Mouse (Mus musculus) midbrain, postnatal 0 days (tissue): ENCODE data around the gene Psmc5. TPM values are rescaled to one million over a fixed set of nuclear protein-coding genes. Genes with fewer than 3 reads are reported as not detected.

ENCODE experiments used
- ATAC-seq: fragments of 200-750 bp; cut with Nextera tagmentation; 2 replicates; pipeline ENCODE4 v1.8.0; 2017; ENCODE audit warnings: moderate number of reproducible peaks, mild to moderate bottlenecking, moderate TSS enrichment, moderate library complexity; ENCODE audit not compliant: low FRiP score
- DNase-seq: peaks from one replicate; pipeline ENCODE4 v3.0.0-alpha.2; 2015; ENCODE audit warnings: low spot score
- H3K27ac ChIP-seq: fragments of 300-500 bp; sonication (generic); 2 replicates; pipeline ENCODE4 v1.5.1; 2014; ENCODE audit warnings: low read depth, mild to moderate bottlenecking, low read length, mixed read lengths
- H3K27me3 ChIP-seq: fragments of 300-500 bp; sonication (generic); 2 replicates; pipeline ENCODE4 v1.6.1; 2014; ENCODE audit warnings: low read length, control low read depth, mixed read lengths; ENCODE audit not compliant: insufficient read depth
- H3K36me3 ChIP-seq: fragments of 300-500 bp; sonication (generic); 2 replicates; pipeline ENCODE4 v1.6.1; 2014; ENCODE audit warnings: low read length, control low read depth, mixed read lengths; ENCODE audit not compliant: insufficient read depth
- H3K4me1 ChIP-seq: fragments of 300-500 bp; sonication (generic); 2 replicates; pipeline ENCODE4 v1.6.1; 2014; ENCODE audit warnings: mild to moderate bottlenecking, control low read depth, antibody characterized with exemption, low read length, mixed read lengths; ENCODE audit not compliant: insufficient read depth
- H3K4me2 ChIP-seq: fragments of 300-500 bp; sonication (generic); 2 replicates; pipeline ENCODE4 v1.6.1; 2014; ENCODE audit warnings: low read depth, mild to moderate bottlenecking, low read length, mixed read lengths; ENCODE audit not compliant: poor library complexity, severe bottlenecking
- H3K4me3 ChIP-seq: fragments of 300-500 bp; sonication (generic); 2 replicates; pipeline ENCODE4 v1.5.1; 2014; ENCODE audit warnings: low read depth, mild to moderate bottlenecking, low read length, moderate library complexity
- H3K9ac ChIP-seq: fragments of 300-500 bp; sonication (generic); replicated peaks from 2 replicates; pipeline ENCODE4 v1.6.1; 2014; ENCODE audit warnings: mild to moderate bottlenecking, low read length, moderate library complexity, mixed read lengths; ENCODE audit not compliant: poor library complexity, severe bottlenecking
- H3K9me3 ChIP-seq: fragments of 300-500 bp; sonication (generic); 2 replicates; pipeline ENCODE4 v1.6.1; 2016; ENCODE audit warnings: low read length, control low read depth
- CTCF ChIP-seq: IDR thresholded peaks from 2 replicates; pipeline ENCODE4 v1.5.1; 2016; ENCODE audit warnings: antibody characterized with exemption, mild to moderate bottlenecking
- WGBS: fragments of 180-500 bp; shearing (Covaris S2); extraction: QIAGEN DNeasy Blood & Tissue Kit; methylation state at CpG from one replicate; pipeline ENCODE4 v1.1.7; 2014; 5-methylcytosine and 5-hydroxymethylcytosine counted together
- polyA plus RNA-seq: library from polyadenylated mRNA; unstranded; fragments of >200 nt; fragmentation: Nextera tagmentation; extraction: Ambion mirVana; gene quantifications from 2 replicates; pipeline ENCODE4 v1.2.1, GENCODE M21; 2015
- total RNA-seq: library from RNA; depleted of rRNA; stranded (reverse); fragments of >200 nt; gene quantifications from 2 replicates; pipeline ENCODE4 v1.2.3, GENCODE M21; 2014

The Psmc5 gene
- total and polyA plus RNA-seq, 2 experiments from 2014 or later: 76.1 to 280 TPM

- H3K27ac ChIP-seq: no peak overlapping the region
- no peaks in the 10 kb centered on the region for H3K36me3 ChIP-seq
- DNase-seq (peak; percentile 79), ATAC-seq (no peak)
- no peaks in the 10 kb centered on the region for H3K9me3 ChIP-seq
- no peak overlapping the region for H3K4me2 ChIP-seq
- H3K9ac ChIP-seq: no peak overlapping the region
- no peaks in the 10 kb centered on the region for H3K4me1 ChIP-seq
- no peak overlapping the region for H3K4me3 ChIP-seq
- no peaks in the 10 kb centered on the region for H3K27me3 ChIP-seq
- TF ChIP-seq CTCF: peak; percentile 37
- WGBS: 63% methylated on average over 8 of the region's 8 CpGs
These were observed 33.4 kb downstream of the Psmc5 start for GRCm38 (mm10) chr11:106289369-106289768.

DNA sequence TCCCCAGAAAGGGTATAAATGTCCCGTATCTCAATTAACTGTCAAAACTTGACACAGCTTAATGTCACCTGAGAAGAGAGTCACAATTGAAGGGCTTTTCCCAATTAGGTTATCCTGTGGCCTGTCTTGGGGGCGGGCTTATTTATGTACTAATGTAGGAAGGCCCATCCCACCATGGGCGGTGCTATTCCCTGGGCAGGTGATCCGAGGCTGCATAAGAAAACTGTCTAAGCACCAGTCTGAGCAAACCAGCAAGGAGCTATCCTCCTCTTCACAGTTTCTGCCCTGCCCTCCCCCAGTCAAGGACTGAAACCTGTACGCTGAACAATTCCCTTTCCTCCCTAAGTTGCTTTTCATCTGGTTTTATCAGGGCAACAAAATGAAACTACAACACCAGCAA lies 34.4 kb downstream of the Psmc5 start:
- H3K27ac ChIP-seq: no peak overlapping the region
- H3K4me3 ChIP-seq: no peak overlapping the region
- H3K9me3 ChIP-seq: no peaks in the 10 kb centered on the region
- TF ChIP-seq CTCF: no peak
- H3K4me1 ChIP-seq: no peaks in the 10 kb centered on the region
- no peak for DNase-seq
- no peaks in the 10 kb centered on the region for H3K36me3 ChIP-seq
- 93% methylated on average over 5 of the region's 5 CpGs for WGBS
- no peak overlapping the region for H3K9ac ChIP-seq
- no peaks in the 10 kb centered on the region for H3K27me3 ChIP-seq
- ATAC-seq: no peak
- H3K4me2 ChIP-seq: no peak overlapping the region

DNA sequence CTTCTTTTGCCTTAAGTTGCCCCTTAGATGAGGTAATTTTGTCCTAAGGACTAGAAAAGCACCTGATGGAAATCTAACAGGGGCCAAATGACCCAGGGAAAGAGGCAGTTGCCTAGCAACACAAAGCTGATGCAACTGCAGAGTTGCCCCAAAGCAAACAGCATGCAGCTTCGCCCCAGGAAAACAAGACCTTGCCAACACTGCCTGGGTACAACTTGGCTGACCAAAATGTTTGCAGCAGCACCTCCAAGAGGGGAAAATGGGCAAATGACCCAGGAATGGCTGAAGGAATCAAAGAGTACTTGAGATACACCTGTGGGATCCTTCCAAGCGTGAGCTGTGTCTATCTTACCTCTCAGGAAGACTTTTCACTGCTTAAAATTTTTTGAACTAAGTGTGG lies 35.9 kb downstream of the Psmc5 start:
- Histone ChIP-seq H3K27me3 (no peaks in the 10 kb centered on the region), H3K27ac (no peak overlapping the region), H3K4me1 (no peaks in the 10 kb centered on the region), H3K9ac (no peak overlapping the region), H3K4me3 (no peak overlapping the region), H3K36me3 (no peaks in the 10 kb centered on the region), H3K4me2 (no peak overlapping the region), H3K9me3 (no peaks in the 10 kb centered on the region)
- no peak for DNase-seq
- 87% methylated on average over 2 of the region's 2 CpGs for WGBS
- no peak for TF ChIP-seq CTCF
- no peak for ATAC-seq

- DNase-seq: no peak
- no peaks in the 10 kb centered on the region for H3K27me3 ChIP-seq
- 81% methylated on average over 9 of the region's 9 CpGs for WGBS
- H3K36me3 ChIP-seq: no peaks in the 10 kb centered on the region
- ATAC-seq: no peak
- H3K9ac ChIP-seq: no peak within 1 kb of the TSS
- no peak within 1 kb of the TSS for H3K4me2 ChIP-seq
- H3K4me3 ChIP-seq: no peak within 1 kb of the TSS
- TF ChIP-seq CTCF: no peak
- H3K4me1 ChIP-seq: no peaks in the 10 kb centered on the region
- no peak within 1 kb of the TSS for H3K27ac ChIP-seq
- H3K9me3 ChIP-seq: no peaks in the 10 kb centered on the region
These were observed 45.8 kb downstream of the Psmc5 start, which contains the start of gene Gh for GRCm38 (mm10) chr11:106301765-106302164. Gene Gh (minus strand): TSS chr11:106301865.

GRCm38 (mm10) chr11:106302634-106303033 lies 46.7 kb downstream of the Psmc5 start:
- peak; percentile 46 for DNase-seq
- 17% methylated on average over 2 of the region's 2 CpGs for WGBS
- Histone ChIP-seq H3K27ac (no peak overlapping the region), H3K4me3 (no peak overlapping the region), H3K9me3 (no peaks in the 10 kb centered on the region), H3K36me3 (no peaks in the 10 kb centered on the region), H3K9ac (no peak overlapping the region), H3K4me1 (no peaks in the 10 kb centered on the region), H3K27me3 (no peaks in the 10 kb centered on the region), H3K4me2 (no peak overlapping the region)
- no peak for ATAC-seq
- peak; percentile 79 for TF ChIP-seq CTCF

DNA sequence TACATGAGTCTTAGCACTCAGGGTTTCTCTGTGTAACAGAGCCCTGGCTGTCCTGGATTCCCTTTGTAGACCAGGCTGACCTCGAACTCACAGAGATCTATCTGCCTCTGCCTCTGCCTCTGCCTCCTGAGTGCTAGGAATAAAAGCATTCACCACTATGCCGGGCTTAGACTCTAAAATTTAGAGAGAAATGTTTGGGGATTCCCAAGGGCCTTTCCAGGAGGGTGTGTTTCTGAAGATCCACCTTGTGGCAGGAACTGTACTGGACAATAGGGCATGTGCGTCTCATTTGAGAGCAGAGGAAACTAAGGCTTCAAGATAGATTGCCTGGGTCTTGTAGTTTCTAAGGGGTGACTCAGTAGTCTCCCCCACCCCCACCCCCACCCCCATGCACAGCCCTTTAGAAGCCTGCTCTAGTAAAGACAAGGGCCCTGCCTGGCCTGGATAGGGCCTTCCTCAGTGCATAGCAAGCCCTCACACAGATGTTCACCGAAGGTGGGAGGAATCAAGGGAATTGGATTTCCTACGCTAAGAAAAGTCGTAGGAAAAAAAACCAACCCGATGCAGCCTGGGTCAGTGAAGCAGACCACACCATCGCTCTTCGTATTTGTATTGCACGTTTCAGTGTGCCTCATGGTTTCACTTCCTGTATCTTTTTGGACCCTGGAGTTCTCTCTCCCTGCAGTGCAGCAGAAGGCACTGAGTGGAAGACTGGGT lies 49.6 kb downstream of the Psmc5 start:
- H3K36me3 ChIP-seq: no peaks in the 10 kb centered on the region
- no peak overlapping the region for H3K4me3 ChIP-seq
- H3K4me1 ChIP-seq: no peaks in the 10 kb centered on the region
- H3K4me2 ChIP-seq: no peak overlapping the region
- H3K9me3 ChIP-seq: no peaks in the 10 kb centered on the region
- H3K9ac ChIP-seq: no peak overlapping the region
- H3K27me3 ChIP-seq: no peaks in the 10 kb centered on the region
- DNase-seq (no peak), ATAC-seq (no peak)
- 84% methylated on average over 10 of the region's 10 CpGs for WGBS
- TF ChIP-seq CTCF: no peak
- no peak overlapping the region for H3K27ac ChIP-seq
